Mouse (Mus musculus) MEL (cell line): ENCODE results near the gene Hmces. TPM values are rescaled to one million over a fixed set of nuclear protein-coding genes. Genes with fewer than 3 reads are reported as not detected.

Experiments
- DNase-seq: peaks from one replicate; pipeline ENCODE4 v3.0.0; 2011; ENCODE audit warnings: low read depth, low spot score
- H3K27ac ChIP-seq: 2 replicates; pipeline ENCODE4 v1.5.1; 2012; ENCODE audit warnings: low read depth, mild to moderate bottlenecking, control low read depth, low read length, moderate library complexity; ENCODE audit not compliant: control insufficient read depth
- H3K27me3 ChIP-seq, 2 experiments: fragments of 150-350 bp in 1 of 2; sonication (generic) in 1 of 2; 2 replicates each; pipeline ENCODE4 v1.6.1; 2012; ENCODE audit warnings: low read length in 2 of 2, mild to moderate bottlenecking in 2 of 2, improper control_type of control experiment in 1 of 2, moderate library complexity in 1 of 2; ENCODE audit not compliant: insufficient read depth in 2 of 2, control insufficient read depth in 1 of 2
- H3K36me3 ChIP-seq, 2 experiments: 2 replicates each; pipeline ENCODE4 v1.6.1; 2012 to 2014; ENCODE audit warnings: low read length in 2 of 2, improper control_type of control experiment in 1 of 2, inconsistent platforms in 1 of 2, mild to moderate bottlenecking in 1 of 2; ENCODE audit not compliant: insufficient read depth in 2 of 2, control insufficient read depth in 1 of 2
- H3K4me1 ChIP-seq, 2 experiments: fragments of 150-350 bp in 1 of 2; sonication (generic) in 1 of 2; 2 replicates each; pipeline ENCODE4 v1.6.1; 2012; ENCODE audit warnings: low read length in 2 of 2, improper control_type of control experiment in 1 of 2, mild to moderate bottlenecking in 1 of 2; ENCODE audit not compliant: insufficient read depth in 2 of 2, control insufficient read depth in 1 of 2
- H3K4me3 ChIP-seq, 2 experiments: fragments of 150-350 bp in 1 of 2; sonication (generic) in 1 of 2; 2 replicates each; pipeline ENCODE4 v1.5.1; 2012; ENCODE audit warnings: low read depth in 2 of 2, low read length in 2 of 2, mild to moderate bottlenecking in 2 of 2, moderate library complexity in 2 of 2, control low read depth in 1 of 2, improper control_type of control experiment in 1 of 2; ENCODE audit not compliant: control insufficient read depth in 1 of 2, insufficient read depth in 1 of 2
- H3K79me2 ChIP-seq: 2 replicates; pipeline ENCODE4 v1.6.1; 2012; ENCODE audit warnings: mild to moderate bottlenecking, low read length, moderate library complexity; ENCODE audit not compliant: control insufficient read depth, poor library complexity, insufficient read depth
- H3K9ac ChIP-seq: 2 replicates; pipeline ENCODE4 v1.6.1; 2012; ENCODE audit warnings: low read depth, mild to moderate bottlenecking, control low read depth, low read length, moderate library complexity; ENCODE audit not compliant: control insufficient read depth, poor library complexity, severe bottlenecking
- H3K9me3 ChIP-seq: fragments of 150-350 bp; sonication (generic); replicated peaks from 2 replicates; pipeline ENCODE4 v1.6.1; 2012; ENCODE audit warnings: mild to moderate bottlenecking, low read length, improper control_type of control experiment, moderate library complexity; ENCODE audit not compliant: insufficient read depth
- CHD2 ChIP-seq: IDR thresholded peaks from 2 replicates; pipeline ENCODE4 v1.6.1; 2011; ENCODE audit warnings: low read length, improper control_type of control experiment
- CTCF ChIP-seq, 3 experiments: IDR thresholded peaks in 2 of 3; conservative IDR thresholded peaks in 1 of 3; 2 replicates each; pipeline ENCODE4 v1.5.1; 2011 to 2012; ENCODE audit warnings: low read length in 3 of 3, low read depth in 2 of 3, mild to moderate bottlenecking in 2 of 3, improper control_type of control experiment in 1 of 3, inconsistent platforms in 1 of 3, mixed read lengths in 1 of 3, moderate library complexity in 1 of 3; ENCODE audit not compliant: control insufficient read depth in 1 of 3, insufficient read depth in 1 of 3, poor library complexity in 1 of 3, severe bottlenecking in 1 of 3
- GABPA ChIP-seq: IDR thresholded peaks from 2 replicates; pipeline ENCODE4 v1.6.1; 2012; ENCODE audit warnings: low read depth, mild to moderate bottlenecking, inconsistent platforms, low read length, improper control_type of control experiment, moderate library complexity
- MAZ ChIP-seq: IDR thresholded peaks from 2 replicates; pipeline ENCODE4 v1.6.1; 2012; ENCODE audit warnings: low read depth, mild to moderate bottlenecking, inconsistent platforms, low read length, improper control_type of control experiment
- MXI1 ChIP-seq: IDR thresholded peaks from 2 replicates; pipeline ENCODE4 v1.6.1; 2011; ENCODE audit warnings: mild to moderate bottlenecking, low read depth, low read length, improper control_type of control experiment
- MYB ChIP-seq: IDR thresholded peaks from 2 replicates; pipeline ENCODE4 v1.6.1; 2011; ENCODE audit warnings: mild to moderate bottlenecking, low read depth, low read length, improper control_type of control experiment
- NELFE ChIP-seq: IDR thresholded peaks from 2 replicates; pipeline ENCODE4 v1.6.1; 2011; ENCODE audit warnings: low read depth, low read length, improper control_type of control experiment
- RAD21 ChIP-seq: IDR thresholded peaks from 2 replicates; pipeline ENCODE4 v1.6.1; 2011; ENCODE audit warnings: mild to moderate bottlenecking, low read depth, low read length, improper control_type of control experiment
- SMC3 ChIP-seq: IDR thresholded peaks from 2 replicates; pipeline ENCODE4 v1.6.1; 2011; ENCODE audit warnings: low read depth, low read length, improper control_type of control experiment
- TAL1 ChIP-seq: IDR thresholded peaks from 2 replicates; pipeline ENCODE4 v1.6.1; 2012; ENCODE audit warnings: mild to moderate bottlenecking, inconsistent platforms, low read length, moderate library complexity, mixed read lengths
- TCF12 ChIP-seq: IDR thresholded peaks from 2 replicates; pipeline ENCODE4 v1.6.1; 2014; ENCODE audit warnings: low read depth, mild to moderate bottlenecking, inconsistent platforms, low read length, improper control_type of control experiment, moderate library complexity
- ZKSCAN1 ChIP-seq: IDR thresholded peaks from 2 replicates; pipeline ENCODE4 v1.6.1; 2012; ENCODE audit warnings: low read depth, mild to moderate bottlenecking, inconsistent platforms, low read length, improper control_type of control experiment, moderate library complexity
- ZMIZ1 ChIP-seq: IDR thresholded peaks from 2 replicates; pipeline ENCODE4 v1.6.1; 2012; ENCODE audit warnings: low read depth, mild to moderate bottlenecking, inconsistent platforms, low read length, improper control_type of control experiment, moderate library complexity
- ZNF384 ChIP-seq: IDR thresholded peaks from 2 replicates; pipeline ENCODE4 v1.6.1; 2012; ENCODE audit warnings: low read depth, mild to moderate bottlenecking, inconsistent platforms, low read length, improper control_type of control experiment
- polyA plus RNA-seq, 2 experiments: library from polyadenylated mRNA; stranded (reverse) in 1 of 2; unstranded in 1 of 2; fragments of >175 nt in 1 of 2; fragments of >200 nt in 1 of 2; gene quantifications; 2 replicates each; pipeline versions ENCODE4 v1.2.1 to v1.2.4; 2012; ENCODE audit warnings: low replicate concordance in 2 of 2, low read depth in 1 of 2; ENCODE audit not compliant: insufficient read length in 2 of 2, insufficient read depth in 1 of 2, missing spikeins in 1 of 2
- total RNA-seq: library from RNA; depleted of rRNA; stranded (reverse); fragments of 300-350 nt; gene quantifications from 2 replicates; pipeline ENCODE4 v1.2.3, GENCODE M21; 2012

Gene Hmces
- total and polyA plus RNA-seq, 3 experiments = 23.6 to 26.8 TPM; not detected in 1

- Histone ChIP-seq H3K9me3 (no peaks in the 10 kb centered on the region), H3K79me2 (no peaks in the 10 kb centered on the region), H3K4me1 (no peaks in the 10 kb centered on the region), H3K9ac (no peak overlapping the region), H3K27ac (no peak overlapping the region), H3K4me3 (no peak overlapping the region), H3K36me3 (peaks cover 0 to 27% of the 10 kb centered on the region in 2 experiments; a peak in 2 of 4 replicates), H3K27me3 (no peaks in the 10 kb centered on the region)
- TF ChIP-seq TAL1 (no peak), ZKSCAN1 (no peak), TCF12 (no peak)
- DNase-seq = no peak
Observed at GRCm38 (mm10) chr6:87898028-87898427, 15.7 kb upstream of the Hmces start.

GRCm38 (mm10) chr6:87906632-87907031, 7.1 kb upstream of the Hmces start:
- Histone ChIP-seq H3K9me3 (no peaks in the 10 kb centered on the region), H3K27ac (no peak overlapping the region), H3K79me2 (no peaks in the 10 kb centered on the region), H3K27me3 (no peaks in the 10 kb centered on the region), H3K9ac (no peak overlapping the region), H3K4me1 (no peaks in the 10 kb centered on the region), H3K4me3 (no peak overlapping the region), H3K36me3 (peaks cover 0 to 30% of the 10 kb centered on the region in 2 experiments; a peak in 2 of 4 replicates)
- no peak for TF ChIP-seq ZKSCAN1
- TF ChIP-seq GABPA = no peak
- no peak for TF ChIP-seq MYB
- no peak for TF ChIP-seq MXI1
- TF ChIP-seq RAD21 = peak; percentile 45
- TF ChIP-seq SMC3 = peak; percentile 60
- peak; percentile 78 for TF ChIP-seq ZNF384
- peak; percentile 35 to 62 (median 41); a peak in 4 of 6 replicates for TF ChIP-seq CTCF (IDR thresholded peaks at IDR 0.05 in 2 of 3, conservative IDR thresholded peaks at IDR 0.05 in 1 of 3; ENCODE audit: control insufficient read depth in 1 of 3, insufficient read depth in 1 of 3, low read depth in 2 of 3, low read length in 3 of 3, poor library complexity in 1 of 3, severe bottlenecking in 1 of 3)
- DNase-seq = peak; percentile 25

- no peak overlapping the region for H3K27ac ChIP-seq
- H3K9ac ChIP-seq = no peak overlapping the region
- no peaks in the 10 kb centered on the region for H3K4me1 ChIP-seq
- DNase-seq = no peak
- H3K27me3 ChIP-seq = no peaks in the 10 kb centered on the region
- H3K9me3 ChIP-seq = no peaks in the 10 kb centered on the region
- H3K79me2 ChIP-seq = peaks cover 2% of the 10 kb centered on the region; the same call in 1 of the 2 replicates
- TF ChIP-seq MAZ (no peak), CHD2 (no peak), NELFE (no peak), RAD21 (no peak), ZMIZ1 (no peak)
- TF ChIP-seq, all 39 proteins: peak for 0
- Histone ChIP-seq H3K4me3 (no peak overlapping the region), H3K36me3 (peaks cover 0 to 19% of the 10 kb centered on the region in 2 experiments; a peak in 2 of 4 replicates)
Observed at GRCm38 (mm10) chr6:87909181-87909580, 4.6 kb upstream of the Hmces start.
